ENCODE assay signal across 25 mouse cellular contexts in genomic region chr11:5595792-5596191, GRCm38 (mm10). TPM values are rescaled to one million over a fixed set of nuclear protein-coding genes. Genes with fewer than 3 reads are reported as not detected.
DNase-seq lines count a peak whose midpoint lies in the region; ATAC-seq lines count a peak whose summit lies in the region.
"Had no signal": no experiment of that assay in that cellular context is flagged by ENCODE, and none has a peak within 500 bp of the region (broad histone marks: within the 10 kb centered on the region; RNA-seq: fewer than 3 reads in every experiment).

No protein-coding gene starts in this region.

- H3K4me2 ChIP-seq in liver, embryonic 11.5 days: peak overlapping the region; percentile 31
- peak overlapping the region; percentile 39 for H3K4me2 ChIP-seq in liver, embryonic 15.5 days
- H3K4me2 ChIP-seq: embryonic facial prominence, embryonic 13.5 days; heart, embryonic 13.5 days; hindbrain, embryonic 12.5 days had no signal

- no peak overlapping the region for H3K9ac ChIP-seq in liver, embryonic 11.5 days (ENCODE audit: low read depth, low read length)
- no peak overlapping the region for H3K9ac ChIP-seq in liver, embryonic 15.5 days
- H3K9ac ChIP-seq: embryonic facial prominence, embryonic 13.5 days; heart, embryonic 13.5 days; hindbrain, embryonic 12.5 days had no signal

- intact Hi-C loops in left cerebral cortex, postnatal 36 days (cut with DNase I): no loop called here

- peak; percentile 10; the same call in 1 of the 2 replicates for ATAC-seq in erythroblast, adult 5-6 weeks (replicated peaks; ENCODE audit: low FRiP score, poor library complexity, severe bottlenecking)
- peak; percentile 71 for ATAC-seq in liver, embryonic 11.5 days (replicated peaks; ENCODE audit: low FRiP score)
- peak; percentile 65 for ATAC-seq in liver, embryonic 15.5 days (ENCODE audit: insufficient read depth)
- ATAC-seq: forebrain, embryonic 14.5 days; hindbrain, embryonic 16.5 days had no signal

- no peak for DNase-seq in liver, embryonic 11.5 days (ENCODE audit: low spot score)
- DNase-seq in left cerebral cortex, postnatal 36 days (ENCODE audit: low spot score in 2 of 2): no peak
- DNase-seq in thymus, postnatal 25 days: no peak
- no peak for DNase-seq in cerebellum, adult 18-20 months
- DNase-seq: adrenal gland, postnatal 10 days; cerebellum, adult 11 months; cerebellum, adult 9-10 months; cerebellum, postnatal 25 days; gastrocnemius, adult 2 months; gastrocnemius, postnatal 25 days; heart, postnatal 4 days had no signal

- H3K4me3 ChIP-seq in liver, embryonic 11.5 days (ENCODE audit: low read depth, low read length): no peak overlapping the region
- H3K4me3 ChIP-seq in liver, embryonic 15.5 days (replicated peaks): no peak overlapping the region
- H3K4me3 ChIP-seq: embryonic facial prominence, embryonic 13.5 days; forebrain, embryonic 10.5 days; gastrocnemius, adult 2 months; heart, embryonic 13.5 days; hindbrain, embryonic 12.5 days had no signal

- WGBS in liver, embryonic 11.5 days: 70% methylated on average over 5 of the region's 5 CpGs
- WGBS in liver, embryonic 15.5 days (ENCODE audit: insufficient replicate concordance): 36% methylated on average over 5 of the region's 5 CpGs

- H3K36me3 ChIP-seq in liver, embryonic 11.5 days (ENCODE audit: control insufficient read depth, insufficient read depth, low read length): no peaks in the 10 kb centered on the region
- no peaks in the 10 kb centered on the region for H3K36me3 ChIP-seq in liver, embryonic 15.5 days (replicated peaks)
- H3K36me3 ChIP-seq: embryonic facial prominence, embryonic 13.5 days; forebrain, embryonic 10.5 days; heart, embryonic 13.5 days; hindbrain, embryonic 12.5 days had no signal

- no peaks in the 10 kb centered on the region for H3K9me3 ChIP-seq in liver, embryonic 11.5 days (ENCODE audit: control insufficient read depth, low read length)
- no peaks in the 10 kb centered on the region for H3K9me3 ChIP-seq in liver, embryonic 15.5 days (replicated peaks)
- H3K9me3 ChIP-seq: embryonic facial prominence, embryonic 13.5 days; forebrain, embryonic 10.5 days; heart, embryonic 13.5 days; hindbrain, embryonic 12.5 days had no signal

- H3K4me1 ChIP-seq in liver, embryonic 11.5 days (replicated peaks; ENCODE audit: control insufficient read depth, insufficient read depth, low read length): peaks cover 10% of the 10 kb centered on the region
- H3K4me1 ChIP-seq in liver, embryonic 15.5 days (replicated peaks): peaks cover 35% of the 10 kb centered on the region
- H3K4me1 ChIP-seq: forebrain, embryonic 10.5 days; hindbrain, embryonic 12.5 days had no signal

- peak overlapping the region; percentile 65; the same call in 1 of the 2 replicates for H3K27ac ChIP-seq in liver, embryonic 11.5 days (ENCODE audit: low read depth, low read length)
- H3K27ac ChIP-seq in liver, embryonic 15.5 days (replicated peaks): peak overlapping the region; percentile 70
- H3K27ac ChIP-seq: embryonic facial prominence, embryonic 13.5 days; forebrain, embryonic 10.5 days; gastrocnemius, adult 2 months; heart, embryonic 13.5 days; hindbrain, embryonic 12.5 days had no signal

- no peaks in the 10 kb centered on the region for H3K27me3 ChIP-seq in liver, embryonic 11.5 days (replicated peaks; ENCODE audit: control insufficient read depth, insufficient read depth, low read length)
- no peaks in the 10 kb centered on the region for H3K27me3 ChIP-seq in liver, embryonic 15.5 days
- H3K27me3 ChIP-seq: CH12.LX; embryonic facial prominence, embryonic 13.5 days; heart, embryonic 13.5 days; hindbrain, embryonic 12.5 days had no signal

RNA-seq across cellular contexts. Expression of gene Ankrd36, which starts 26.3 kb away (rescaled TPM):
- 0.63 TPM in 1 of 2 replicates, not detected in the other for total RNA-seq in erythroblast, adult 5-6 weeks (2015; ENCODE audit: low replicate concordance)
- 4.6 TPM in 2 replicates for total RNA-seq in erythroblast, adult 5-6 weeks (2017; ENCODE audit: low replicate concordance)
- 0.73 and 0.82 TPM in 2 replicates for polyA plus RNA-seq in liver, embryonic 11.5 days (2014; fragmentation: Nextera tagmentation; extraction: Ambion mirVana)
- 1.0 and 1.2 TPM in 2 replicates for polyA plus RNA-seq in liver, embryonic 15.5 days (2015; fragmentation: Nextera tagmentation; extraction: Ambion mirVana)
- total RNA-seq in left cerebral cortex, postnatal 36 days (2021): not detected
- total RNA-seq: adrenal gland, postnatal 10 days; adrenal gland, postnatal 4 days; CH12.LX; gastrocnemius, adult 2 months; gastrocnemius, postnatal 25 days; granulocyte monocyte progenitor cell, adult 5-6 weeks; heart, postnatal 4 days had no signal
- polyA plus RNA-seq: brain, embryonic 14.5 days; cortical plate, adult 2 months; embryonic facial prominence, embryonic 13.5 days; forebrain, embryonic 10.5 days; forebrain, embryonic 14.5 days; heart, embryonic 13.5 days; heart, postnatal 0 days; hindbrain, embryonic 16.5 days had no signal

RNA-seq across cellular contexts. Expression of gene Ccdc117, which starts 53.8 kb away (rescaled TPM):
- 2.7 and 5.6 TPM in 2 replicates for total RNA-seq in erythroblast, adult 5-6 weeks (2015; ENCODE audit: low replicate concordance)
- total RNA-seq in erythroblast, adult 5-6 weeks (2017; ENCODE audit: low replicate concordance): 9.5 and 10.4 TPM in 2 replicates
- 22.3 and 24.6 TPM in 2 replicates for polyA plus RNA-seq in liver, embryonic 11.5 days (2014; fragmentation: Nextera tagmentation; extraction: Ambion mirVana)
- polyA plus RNA-seq in liver, embryonic 15.5 days (2015; fragmentation: Nextera tagmentation; extraction: Ambion mirVana): 8.1 and 8.8 TPM in 2 replicates
- 10 to 100 TPM; 11.2 to 14.6 TPM for total RNA-seq in left cerebral cortex, postnatal 36 days (2021)

Comparison
In these comparisons a context has a peak if more than half of its experiments do, and no peak if none do; other contexts are left out.
1. ATAC-seq: peak in every context shown above with its lines; median percentile 71 in liver, embryonic 11.5 days; 65 in liver, embryonic 15.5 days; 10 in erythroblast, adult 5-6 weeks.